Mouse (Mus musculus) gastrocnemius, postnatal 25 days (tissue): ENCODE data around the gene Smc4. TPM values are rescaled to one million over a fixed set of nuclear protein-coding genes. Genes with fewer than 3 reads are reported as not detected.

Experiments
- microRNA-seq, 2 experiments: library from miRNA; unstranded; fragments of <30 nt; microRNA quantifications; one replicate each; pipeline ENCODE4 v1.2.0; 2021; ENCODE audit warnings: borderline replicate concordance in 2 of 2
- total RNA-seq, 2 experiments: library from RNA; stranded (reverse); gene quantifications; 1 replicate in 1 of 2; 2 replicates in 1 of 2; pipeline ENCODE4 v1.2.3; 2021

Smc4 gene
- total RNA-seq, 2 experiments from 2014 or later, result 6.6 to 9.7 TPM

Small RNA genes within 50 kb of the gene (microRNA-seq; reads per million reads assigned to microRNA genes)
- gene Mir15b, result 346 to 449 reads per million in 2 experiments
- gene Mir16-2, result 200 to 340 reads per million in 2 experiments

Other genes starting within 250 kb of the Smc4 start
- under 1 TPM in 1 of 2 experiments, not detected in 1; 0.10 TPM for gene 1110032F04Rik, start 135.2 kb upstream of the Smc4 start, total RNA-seq
- 1 to 10 TPM; 3.3 to 4.8 TPM for gene Ift80, start 168 bp upstream of the Smc4 start, total RNA-seq
- 1 to 10 TPM in 1 of 2 experiments, under 1 TPM in 1; 0.84 to 1.7 TPM for gene Trim59, start 40.0 kb downstream of the Smc4 start, total RNA-seq
- gene Kpna4, start 122.4 kb downstream of the Smc4 start, total RNA-seq, result 10 to 100 TPM; 87.8 to 92.6 TPM
- not detected for gene Arl14, start 217.7 kb downstream of the Smc4 start, total RNA-seq